Mouse (Mus musculus): ENCODE measurements at regions not wholly inside any gene's neighbourhood (a gene's known extent, or its start where the extent isn't known, plus 50 kb on each side); places are given as distances from the start of the nearest gene placed in this dataset.

DNA sequence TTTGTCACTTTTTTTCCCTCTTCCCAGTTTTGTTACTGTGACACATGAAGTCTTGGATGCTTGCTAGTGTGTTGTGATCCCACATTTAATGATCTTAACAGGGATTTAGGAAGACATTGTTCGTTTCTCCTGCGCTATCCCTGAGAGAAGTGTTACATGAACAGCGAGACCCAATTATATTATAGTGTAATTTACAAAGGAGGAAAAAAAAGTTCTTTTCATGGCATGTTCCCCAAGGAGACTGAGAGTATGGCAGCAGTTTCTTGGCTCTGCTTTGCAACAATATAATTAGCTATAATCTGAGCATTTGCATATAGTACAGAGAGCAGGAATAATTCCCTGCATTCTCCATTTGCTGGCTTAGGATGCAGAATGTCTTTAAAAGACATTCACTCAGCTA is 168.6 kb downstream of the Insc start:
- DNase-seq (ENCODE audit: low read depth, low spot score): no peak

DNA sequence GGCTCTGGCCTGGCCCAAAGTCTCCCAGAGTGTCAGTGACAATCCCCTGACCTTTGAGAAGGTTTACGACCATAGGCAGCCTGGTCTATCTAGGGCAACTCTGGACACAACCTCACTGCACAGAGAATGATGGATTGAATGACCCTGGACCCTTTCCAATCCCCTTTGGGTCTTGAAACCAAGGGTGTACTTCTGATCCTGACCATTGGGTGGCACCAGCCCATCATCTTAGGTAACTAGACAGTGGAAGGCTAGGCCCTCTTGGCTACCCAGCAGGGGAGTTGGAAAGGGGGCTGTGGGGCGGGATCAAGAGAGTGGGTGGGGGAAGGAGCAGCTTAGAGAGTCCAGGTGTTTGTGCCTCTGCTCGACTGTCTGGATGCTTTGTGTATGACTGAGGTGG is 178.7 kb downstream of the Insc start:
- DNase-seq (ENCODE audit: low read depth, low spot score): peak; percentile 79

DNA sequence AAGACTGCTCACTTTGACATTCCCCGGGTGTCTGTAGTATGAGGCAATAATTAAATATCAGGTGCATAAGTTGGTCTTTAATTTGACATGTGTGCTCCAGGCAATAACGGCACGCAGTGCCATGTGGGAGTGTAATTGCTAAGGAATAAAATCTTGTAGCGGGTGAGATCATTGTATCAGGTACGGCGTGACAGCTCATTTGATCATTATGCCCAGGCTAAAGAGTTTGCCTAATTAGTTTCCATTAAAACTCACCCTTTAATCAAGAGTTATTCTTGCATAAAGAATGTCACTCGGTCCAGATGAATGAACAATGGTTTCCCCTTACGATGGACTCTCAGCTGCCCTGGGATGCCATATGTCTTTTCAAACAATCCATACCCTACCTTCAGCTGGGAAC is 190.4 kb downstream of the Insc start:
- no peak for DNase-seq (ENCODE audit: low read depth, low spot score)

DNA sequence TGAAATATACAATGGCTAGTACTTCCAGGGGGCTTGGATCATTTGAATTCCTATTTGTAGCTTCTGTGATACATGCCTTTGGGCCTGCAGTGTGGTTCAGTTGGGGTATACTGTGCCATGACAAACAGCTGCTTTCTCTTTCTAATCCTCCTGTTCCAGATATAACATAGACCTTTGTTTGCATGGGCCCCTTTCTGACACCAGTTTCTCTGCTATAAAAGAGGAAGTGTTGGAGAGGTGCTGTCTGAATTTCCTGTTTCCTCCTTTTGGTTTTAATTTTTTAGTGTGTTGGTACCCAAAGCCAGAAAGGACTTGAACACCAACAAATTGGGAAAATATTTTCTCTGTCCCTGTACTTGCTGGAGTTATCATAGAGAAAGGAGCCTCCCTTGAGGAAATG is 207.3 kb downstream of the Insc start:
- DNase-seq (ENCODE audit: low read depth, low spot score): no peak

DNA sequence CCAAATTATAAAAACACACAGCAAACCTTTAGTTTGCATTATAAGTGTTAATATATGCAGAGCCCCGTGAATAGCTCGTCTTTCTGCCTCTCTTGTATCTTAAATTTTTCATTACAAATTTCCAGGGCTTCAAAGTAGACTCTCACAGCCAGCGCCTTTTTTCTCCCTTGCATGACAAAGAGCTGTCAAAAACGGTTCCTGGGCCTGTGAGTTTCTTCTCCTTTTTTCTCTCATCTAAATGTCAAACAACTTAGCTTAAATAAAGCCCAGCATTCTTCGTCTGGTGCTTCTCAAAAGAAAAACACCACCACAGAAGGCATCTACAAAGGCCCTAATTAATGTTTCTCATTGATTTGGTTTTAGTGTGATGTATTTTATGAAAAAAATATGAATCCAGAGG is 219.7 kb downstream of the Insc start:
- no peak for DNase-seq (ENCODE audit: low read depth, low spot score)

DNA sequence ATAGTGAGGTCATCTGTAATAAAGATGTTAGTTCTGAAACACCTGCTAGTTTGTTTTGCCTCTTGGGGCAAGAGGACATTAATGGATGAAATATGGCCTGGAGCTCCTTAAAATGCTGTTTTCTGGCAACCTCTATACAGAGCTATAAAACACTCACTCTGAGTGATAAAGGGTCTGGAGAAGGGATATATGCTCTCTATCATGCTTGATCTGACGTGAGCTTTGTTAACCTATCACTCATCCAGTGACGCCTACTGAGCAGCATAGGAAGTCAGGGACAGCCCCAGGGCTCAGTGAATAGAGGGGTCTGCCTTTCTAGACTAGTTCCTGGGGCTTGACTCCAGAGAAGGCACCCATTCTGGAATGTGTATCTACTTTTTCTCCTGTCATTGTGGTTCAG is 222.4 kb downstream of the Insc start:
- DNase-seq (ENCODE audit: low read depth, low spot score): no peak

DNA sequence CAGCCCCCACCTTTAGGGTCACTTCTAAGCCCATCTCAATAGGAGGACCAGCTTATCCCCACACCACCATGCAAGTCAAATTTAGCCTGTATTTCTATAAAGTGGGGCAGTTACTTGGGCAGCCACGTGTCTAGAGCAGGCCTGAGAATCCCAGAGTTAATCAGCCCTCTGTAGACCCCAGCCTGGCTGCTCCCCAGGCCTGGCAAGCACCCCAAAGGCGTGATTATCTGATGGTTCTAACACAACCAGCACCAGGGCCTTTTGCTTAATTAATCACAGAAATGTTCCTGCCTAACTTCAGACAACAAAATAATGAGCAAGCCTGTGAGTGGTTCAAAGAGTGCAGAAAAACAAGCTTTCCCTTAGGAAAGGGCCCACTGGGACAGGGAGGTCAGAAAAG is 243.0 kb downstream of the Insc start:
- DNase-seq (ENCODE audit: low read depth, low spot score): no peak

DNA sequence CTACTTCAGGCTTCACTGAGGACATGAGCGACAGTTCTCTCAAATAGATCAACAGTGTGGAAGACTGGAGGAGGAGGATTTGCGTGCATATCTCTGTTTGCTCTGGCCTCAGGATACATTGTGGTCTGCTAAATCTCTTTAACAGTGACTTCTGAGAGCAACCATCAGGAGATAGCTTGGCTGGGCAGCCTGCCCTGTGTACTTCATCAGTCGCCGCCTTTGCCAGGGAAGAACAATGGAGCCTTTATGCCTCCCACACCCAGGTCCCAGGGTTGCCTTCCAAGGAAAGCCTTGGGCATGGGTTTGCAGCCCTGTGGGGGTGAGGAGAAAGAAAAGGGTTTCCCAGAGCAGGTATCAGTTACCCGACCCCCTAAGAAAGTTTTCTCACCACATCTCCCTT is 247.8 kb downstream of the Insc start:
- DNase-seq (ENCODE audit: low read depth, low spot score): no peak

DNA sequence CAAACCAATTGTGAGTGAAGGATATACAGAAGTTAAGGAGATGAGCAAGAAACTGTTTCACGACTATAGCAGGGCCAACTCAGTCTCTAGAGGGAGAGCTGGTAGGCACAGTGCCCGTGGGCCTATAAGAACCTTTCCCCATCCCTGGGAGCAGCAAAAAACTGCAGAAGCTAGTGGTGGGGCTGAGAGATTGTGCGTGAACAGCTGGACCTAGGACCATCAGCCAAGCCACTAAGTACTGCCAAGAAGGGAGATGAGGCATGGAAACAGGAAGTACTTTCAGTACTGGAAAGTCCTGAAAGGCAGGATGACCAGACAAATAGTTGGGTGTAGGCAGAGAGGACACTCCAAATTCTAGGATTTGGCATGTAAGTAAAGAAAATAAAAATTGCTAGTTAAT is 248.9 kb downstream of the Insc start:
- DNase-seq (ENCODE audit: low read depth, low spot score): no peak

DNA sequence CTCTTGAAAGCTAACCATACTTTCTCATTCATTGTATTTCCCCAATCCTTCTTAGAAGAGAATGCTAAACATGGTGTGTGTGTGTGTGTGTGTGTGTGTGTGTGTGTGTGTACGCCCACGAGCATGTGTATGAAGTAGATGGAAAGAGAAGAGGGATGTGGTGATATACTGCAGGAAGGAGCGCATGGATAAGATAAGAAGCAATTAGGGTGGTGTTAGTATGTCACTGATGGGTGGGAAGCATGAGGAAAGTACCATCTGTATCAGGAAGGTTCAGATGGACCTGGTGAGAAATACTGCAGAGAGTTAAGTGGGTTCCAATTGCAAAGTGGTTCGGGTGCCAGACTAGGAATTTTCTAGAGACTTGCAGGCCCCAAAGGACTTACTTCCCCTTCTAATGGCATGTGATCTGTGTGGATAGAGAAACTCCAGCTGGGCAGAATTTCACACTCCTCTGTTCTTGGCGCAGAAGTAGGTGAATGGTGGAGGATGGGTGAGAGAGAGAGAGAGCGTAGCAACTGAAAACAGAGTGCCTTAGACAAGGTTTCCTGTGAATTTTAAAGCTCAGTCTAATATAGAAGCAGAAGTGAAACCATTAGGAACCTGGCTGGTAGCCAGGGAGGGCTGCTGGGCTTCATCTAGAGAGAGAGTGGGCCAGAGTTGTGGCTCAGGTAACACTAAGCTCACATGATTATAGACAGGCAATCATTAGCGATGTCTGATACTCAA is 257.5 kb downstream of the Insc start:
- no peak for DNase-seq (ENCODE audit: low read depth, low spot score)

DNA sequence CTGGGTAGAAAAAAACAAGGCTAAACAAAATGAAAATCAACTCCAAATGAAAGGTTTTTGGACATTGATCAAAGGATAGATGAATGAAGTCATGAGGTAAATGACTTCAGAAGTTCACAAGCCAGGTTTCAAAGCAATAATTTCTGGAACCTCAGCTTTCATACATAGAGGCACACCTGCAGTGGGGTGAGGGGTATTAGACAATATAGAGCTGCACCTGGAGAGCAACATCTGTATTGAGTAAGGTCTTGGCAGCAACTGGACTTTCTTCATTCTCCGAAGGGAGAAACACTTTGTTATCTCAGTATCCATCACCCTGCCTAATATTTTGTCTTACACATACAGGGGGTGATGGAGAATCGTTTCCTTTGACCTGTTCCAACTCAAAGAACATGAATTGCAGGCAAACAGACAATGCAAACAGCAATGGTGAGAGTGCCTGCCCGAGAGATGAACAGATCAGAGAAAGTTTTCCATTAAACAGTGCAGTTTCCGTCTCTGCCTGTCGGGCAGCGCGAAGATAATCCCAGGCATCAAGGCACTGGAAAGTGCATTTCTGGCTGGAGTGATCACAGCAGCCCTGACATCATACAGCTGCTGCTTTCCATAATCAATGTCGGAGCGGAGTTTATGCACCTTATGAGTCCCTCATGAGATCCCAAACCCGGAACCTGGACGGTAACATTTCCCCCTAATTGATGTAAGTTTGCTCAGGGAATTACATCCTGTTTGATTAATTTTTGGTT is 270.9 kb downstream of the Insc start:
- no peak for DNase-seq (ENCODE audit: low read depth, low spot score)

DNA sequence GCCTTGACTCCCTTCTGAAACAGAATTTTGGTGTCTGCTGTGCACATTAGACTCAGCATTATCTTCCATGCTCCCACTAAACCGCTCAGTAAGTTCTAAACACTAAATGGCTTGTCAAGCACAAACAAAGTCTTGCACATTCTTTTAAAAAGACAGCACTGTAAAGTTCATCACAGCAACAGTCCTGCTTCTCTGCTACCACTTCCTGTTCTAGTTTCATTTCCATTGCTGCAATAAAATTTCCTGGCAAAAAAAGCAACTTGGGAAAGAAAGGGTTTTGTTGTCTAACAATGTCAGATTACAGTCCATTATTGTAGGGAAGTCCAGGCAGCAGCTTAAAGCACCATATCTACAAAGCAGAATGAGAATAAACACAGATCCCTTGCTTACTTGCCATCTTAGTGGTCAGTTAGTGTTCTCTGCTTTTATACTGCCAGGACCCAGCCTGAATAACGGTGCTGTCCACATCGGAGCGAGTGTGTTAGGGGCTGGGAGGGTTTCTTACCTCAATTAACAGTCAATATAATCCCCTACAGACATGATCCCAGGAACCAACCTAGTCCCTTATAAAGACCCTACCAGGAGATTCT is 276.0 kb downstream of the Insc start:
- no peak for DNase-seq (ENCODE audit: low read depth, low spot score)

DNA sequence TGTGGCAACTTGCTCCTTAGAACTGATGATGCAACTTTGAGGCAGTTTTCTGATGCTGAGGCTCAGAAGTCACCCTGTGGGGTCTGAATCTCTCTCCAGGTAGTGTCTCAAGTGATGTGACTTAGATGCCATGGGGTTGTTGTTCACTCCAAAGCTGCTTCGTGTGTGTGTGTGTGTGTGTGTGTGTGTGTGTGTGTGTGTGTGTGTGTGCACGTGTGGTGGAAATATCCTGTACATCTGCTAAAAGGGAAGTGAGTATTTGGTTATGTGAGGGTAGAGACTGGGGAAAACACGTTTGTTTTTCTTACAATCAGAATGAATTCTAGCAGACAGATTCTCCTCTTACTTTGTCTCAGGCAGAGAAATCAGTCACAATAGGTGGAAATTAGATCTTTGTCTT is 276.5 kb downstream of the Insc start:
- DNase-seq (ENCODE audit: low read depth, low spot score): no peak

DNA sequence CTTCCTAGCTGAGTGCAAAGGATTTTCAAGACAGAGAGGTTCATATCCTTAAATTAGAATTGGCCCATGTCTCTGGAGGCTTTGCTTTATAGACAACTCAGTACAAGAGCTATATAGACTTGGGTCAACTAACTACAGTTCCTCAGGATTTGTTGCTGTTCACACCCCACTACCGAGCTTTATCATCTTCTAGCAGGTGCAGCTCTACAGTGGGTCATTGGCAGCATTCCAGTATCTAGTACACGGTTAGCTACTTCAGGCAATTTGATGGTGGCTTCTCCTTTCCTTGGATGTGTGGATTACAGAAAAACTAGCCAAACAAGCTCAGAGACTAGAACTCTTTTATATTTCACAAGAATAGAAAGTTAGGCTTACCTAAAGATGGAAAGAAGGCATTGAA is 282.3 kb downstream of the Insc start:
- no peak for DNase-seq (ENCODE audit: low read depth, low spot score)

DNA sequence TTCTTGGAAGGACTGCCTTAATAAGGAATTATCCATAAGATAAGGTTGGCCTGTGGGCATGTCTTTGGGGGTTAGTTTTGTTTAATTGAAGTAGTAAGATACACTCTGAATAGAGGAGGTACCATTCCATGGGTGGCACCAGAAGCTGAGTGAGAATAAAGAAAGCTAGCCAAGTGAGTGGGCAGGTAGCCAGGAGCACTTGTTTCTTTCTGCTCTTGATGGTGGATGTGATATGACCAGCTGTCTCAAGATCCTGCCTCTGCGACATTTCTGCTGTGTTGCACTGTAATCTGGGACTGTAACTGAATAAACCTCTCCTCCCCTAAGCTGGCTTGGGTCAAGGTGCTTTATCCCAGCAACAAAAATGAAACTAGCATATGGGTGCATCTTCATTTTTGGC is 284.2 kb downstream of the Insc start:
- no peak for DNase-seq (ENCODE audit: low read depth, low spot score)

DNA sequence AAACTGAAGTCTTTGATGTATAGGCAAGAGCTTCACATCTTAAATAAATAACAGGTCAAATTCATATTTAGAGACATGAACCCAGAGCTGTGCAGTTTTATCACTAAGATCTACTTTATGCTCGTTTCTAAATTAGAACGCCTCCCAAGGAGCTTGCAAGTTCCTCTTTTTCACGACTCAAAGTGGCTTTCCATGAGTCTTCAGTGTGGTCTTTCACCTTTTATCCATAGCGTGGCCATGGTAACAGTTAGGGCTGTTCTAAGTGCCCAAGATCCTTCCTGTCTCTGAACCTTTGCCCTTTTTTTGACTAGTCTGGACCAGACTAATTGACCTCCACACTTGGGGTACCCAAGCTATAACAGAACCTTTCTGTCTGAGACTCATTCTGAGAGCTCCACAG is 290.5 kb downstream of the Insc start:
- no peak for DNase-seq (ENCODE audit: low read depth, low spot score)

DNA sequence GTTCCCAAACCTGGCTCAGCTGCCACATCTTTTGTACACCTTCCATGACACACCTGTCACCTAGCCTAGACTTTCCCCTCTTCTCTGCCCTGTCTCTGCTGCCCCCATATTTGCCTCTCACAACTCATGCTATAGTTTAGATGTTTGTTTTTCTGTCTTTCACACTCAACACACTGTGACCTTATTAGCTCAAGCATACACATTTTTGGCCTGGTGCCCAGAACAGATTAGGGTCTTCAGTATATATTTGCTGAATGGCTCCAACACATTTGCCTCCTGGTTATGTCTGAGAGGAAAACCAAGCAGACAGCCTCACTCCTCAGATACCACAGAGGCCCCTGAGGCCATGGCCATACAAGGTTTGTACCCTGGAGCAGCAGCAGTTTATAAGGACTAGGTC is 312.0 kb downstream of the Insc start:
- DNase-seq (ENCODE audit: low read depth, low spot score): no peak

DNA sequence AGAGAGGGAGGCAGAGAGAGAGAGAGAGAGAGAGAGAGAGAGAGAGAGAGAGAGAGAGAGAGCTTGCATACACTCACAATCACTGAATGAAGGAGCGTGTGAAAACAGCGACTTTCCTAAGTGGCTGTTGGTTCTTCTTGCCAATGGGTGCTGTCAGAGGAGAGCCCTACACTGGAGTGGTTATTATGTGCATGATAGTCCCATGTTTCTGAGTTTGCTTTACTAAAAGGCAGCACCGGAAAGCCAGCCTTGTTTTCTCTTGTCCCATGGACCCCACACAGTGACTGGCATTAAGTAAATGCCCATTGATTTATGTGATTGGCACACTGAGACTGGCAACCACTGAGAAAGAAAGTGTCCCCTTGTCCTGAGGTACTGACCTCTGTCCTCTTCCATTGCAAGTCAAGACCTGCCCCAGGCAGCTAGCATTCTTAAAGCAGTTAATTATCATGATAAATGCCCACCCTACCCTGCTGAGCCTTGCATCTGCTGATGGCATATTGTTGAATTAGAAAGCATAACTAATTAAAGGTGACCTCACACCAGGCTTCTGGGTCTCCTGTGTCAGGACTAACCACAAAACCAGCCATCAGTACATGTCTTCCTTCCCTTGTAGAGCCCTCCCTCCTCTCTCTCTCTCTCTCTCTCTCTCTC is 313.6 kb downstream of the Insc start:
- peak; percentile 12 for DNase-seq (ENCODE audit: low read depth, low spot score)

DNA sequence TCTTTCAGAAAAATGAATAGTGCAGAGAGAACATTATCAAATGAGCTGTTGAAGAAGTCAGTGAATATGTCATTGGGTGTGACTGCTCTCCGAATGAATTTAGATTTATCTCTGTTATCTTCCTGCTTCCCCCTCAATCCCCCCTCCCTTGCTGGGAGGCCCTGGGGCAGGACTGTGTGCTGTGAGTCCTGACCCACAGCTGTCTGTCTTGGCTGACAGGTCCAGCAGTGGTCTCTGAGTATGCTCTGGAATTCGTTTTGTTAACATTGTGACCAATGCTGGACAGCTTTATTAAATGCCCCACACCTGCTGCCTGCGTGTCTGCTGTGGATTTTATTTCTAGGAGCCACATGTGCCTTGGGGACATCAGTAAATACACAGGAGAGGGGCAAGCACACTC is 314.2 kb downstream of the Insc start:
- DNase-seq (ENCODE audit: low read depth, low spot score): no peak

DNA sequence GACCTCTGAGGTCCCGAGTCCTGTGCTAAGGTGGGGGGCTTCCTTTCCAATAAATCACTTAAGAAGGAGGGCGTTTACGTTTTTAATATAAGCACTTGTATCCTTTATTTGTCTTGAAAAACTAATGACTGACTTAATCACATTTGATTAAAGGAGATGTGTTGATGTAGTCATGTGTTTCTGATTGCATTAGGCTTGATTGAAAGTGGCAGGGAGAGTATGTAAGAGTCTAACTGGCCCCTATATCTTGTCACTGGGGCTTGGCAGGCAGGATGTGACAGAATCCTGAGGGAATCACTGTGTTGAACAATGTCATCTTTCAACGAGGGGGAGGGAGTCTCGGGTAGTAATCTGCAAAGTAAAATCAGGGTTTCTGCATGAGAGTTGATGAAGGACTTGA is 316.7 kb downstream of the Insc start:
- no peak for DNase-seq (ENCODE audit: low read depth, low spot score)

DNA sequence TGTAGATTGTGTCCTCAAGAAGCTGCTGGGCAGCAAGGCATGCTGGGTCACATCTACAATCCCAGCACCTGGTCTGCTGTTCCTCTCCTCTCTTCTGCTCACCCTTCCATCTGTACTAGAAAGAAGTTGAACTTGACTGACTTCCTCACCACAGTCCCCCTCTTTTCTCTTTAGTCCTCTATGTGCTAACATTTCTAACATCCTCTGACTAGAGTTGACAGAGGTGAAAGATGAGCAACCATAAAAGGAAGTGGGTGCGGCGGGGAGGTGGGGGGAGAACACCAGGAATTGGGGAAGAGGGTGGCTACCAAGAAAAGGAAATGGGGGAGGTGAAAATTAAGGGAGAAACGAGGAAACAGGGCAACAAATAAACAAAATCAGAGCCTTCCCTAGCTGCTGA is 319.3 kb downstream of the Insc start:
- DNase-seq (ENCODE audit: low read depth, low spot score): no peak

DNA sequence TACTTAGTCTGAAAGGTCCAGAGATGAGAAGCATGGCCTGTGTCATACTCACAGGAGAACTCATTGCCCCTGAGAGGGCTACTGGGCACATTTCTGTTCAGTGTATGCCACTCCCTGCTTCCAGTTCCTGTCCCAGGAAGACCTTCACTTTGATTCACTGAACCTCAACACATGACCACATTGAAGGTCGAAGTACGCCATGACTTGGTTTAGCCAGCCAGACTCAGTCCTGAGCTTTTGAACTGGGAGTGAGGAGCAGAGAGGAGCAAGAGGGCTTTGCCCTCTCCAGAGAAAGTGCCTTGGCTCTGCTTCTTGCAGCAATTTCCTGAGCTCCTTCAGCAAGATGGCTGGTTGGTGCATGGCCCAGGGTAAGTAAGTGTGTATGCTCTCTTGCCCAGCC is 324.1 kb downstream of the Insc start:
- no peak for DNase-seq (ENCODE audit: low read depth, low spot score)

DNA sequence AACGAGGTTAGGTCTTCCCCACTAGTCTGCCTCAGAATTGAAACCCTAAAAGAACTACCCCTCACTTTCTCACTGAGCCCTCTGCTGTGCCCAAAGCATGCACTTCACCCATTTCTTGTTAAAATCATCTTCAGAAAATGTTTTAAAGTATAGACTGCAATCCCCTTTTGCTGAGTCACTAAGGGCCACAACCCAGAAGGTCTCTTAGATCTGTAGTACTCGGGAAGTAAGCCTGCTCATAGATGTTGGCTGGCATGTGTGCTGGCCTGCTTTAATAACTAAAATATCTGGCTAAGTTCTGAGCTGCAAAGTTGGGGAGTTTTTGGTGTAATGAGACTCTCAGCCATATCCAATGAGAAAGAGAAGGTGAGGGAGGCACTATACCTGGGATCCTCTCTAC is 329.9 kb downstream of the Insc start:
- no peak for DNase-seq (ENCODE audit: low read depth, low spot score)
